Mouse (Mus musculus): Measurements from ENCODE around the gene Gimd1. TPM values are rescaled to one million over a fixed set of nuclear protein-coding genes. Genes with fewer than 3 reads are reported as not detected.

Gene Gimd1
- polyA plus RNA-seq, 1 experiment from 2014 or later: not detected

Other genes starting within 250 kb of the Gimd1 start
- 12.5 and 14.1 TPM in 2 replicates for gene Tbck, start 54.3 kb downstream of the Gimd1 start, polyA plus RNA-seq (2015; fragmentation: Nextera tagmentation; extraction: Ambion mirVana)
- gene Aimp1, start 54.5 kb downstream of the Gimd1 start, polyA plus RNA-seq (2015; fragmentation: Nextera tagmentation; extraction: Ambion mirVana): 46.9 and 49.6 TPM in 2 replicates